Mouse (Mus musculus): ENCODE results near the gene Gm28539. TPM values are rescaled to one million over a fixed set of nuclear protein-coding genes. Genes with fewer than 3 reads are reported as not detected.
"Not testable (repeated sequence)": the region's sequence is repeated elsewhere in the genome, so short reads cannot be mapped to it uniquely, and the experiment has no call there.

Gm28539 gene
- polyA plus RNA-seq, 1 experiment from 2014 or later = not detected

- no peak overlapping the region for H3K9ac ChIP-seq
Measured at GRCm38 (mm10) chr16:18858551-18858950, 22.2 kb downstream of the Gm28539 start.

GRCm38 (mm10) chr16:18860186-18860585 lies 23.8 kb downstream of the Gm28539 start:
- H3K36me3 ChIP-seq = no peaks in the 10 kb centered on the region
- H3K4me2 ChIP-seq = no peak overlapping the region
- no peak overlapping the region for H3K9ac ChIP-seq
- WGBS = 79% methylated on average over 1 of the region's 1 CpGs
- H3K27me3 ChIP-seq = no peaks in the 10 kb centered on the region
- H3K27ac ChIP-seq = no peak overlapping the region
- H3K4me3 ChIP-seq = no peak overlapping the region
- no peaks in the 10 kb centered on the region for H3K4me1 ChIP-seq
- H3K9me3 ChIP-seq = no peaks in the 10 kb centered on the region
- no peak for ATAC-seq (ENCODE audit: insufficient number of reproducible peaks, insufficient read depth, low FRiP score, low TSS enrichment, low read depth)

More at GRCm38 (mm10) chr16:18858551-18858950, 22.2 kb downstream of the Gm28539 start:
- Histone ChIP-seq H3K4me2 (no peak overlapping the region), H3K4me1 (no peaks in the 10 kb centered on the region), H3K27me3 (no peaks in the 10 kb centered on the region), H3K9me3 (no peaks in the 10 kb centered on the region), H3K36me3 (no peaks in the 10 kb centered on the region), H3K27ac (no peak overlapping the region), H3K4me3 (no peak overlapping the region)
- no peak for ATAC-seq (ENCODE audit: insufficient number of reproducible peaks, insufficient read depth, low FRiP score, low TSS enrichment, low read depth)

GRCm38 (mm10) chr16:18870495-18870894 lies 34.1 kb downstream of the Gm28539 start:
- H3K27ac ChIP-seq; ATAC-seq (ENCODE audit: insufficient number of reproducible peaks, insufficient read depth, low FRiP score, low TSS enrichment, low read depth); H3K4me2 ChIP-seq; H3K9me3 ChIP-seq; H3K4me3 ChIP-seq; H3K9ac ChIP-seq; H3K4me1 ChIP-seq; H3K27me3 ChIP-seq: not testable (repeated sequence)
- H3K36me3 ChIP-seq = peaks cover 41% of the 10 kb centered on the region
- 92% methylated on average over 1 of the region's 1 CpGs for whole genome bisulfite sequencing

- Histone ChIP-seq H3K27ac (peak overlapping the region; percentile 96), H3K4me3 (peak overlapping the region; percentile 82), H3K9ac (peak overlapping the region; percentile 92), H3K27me3 (no peaks in the 10 kb centered on the region), H3K36me3 (peaks cover 39% of the 10 kb centered on the region), H3K4me2 (peak overlapping the region; percentile 80), H3K4me1 (peaks cover 12% of the 10 kb centered on the region; the same call in 1 of the 2 replicates), H3K9me3 (no peaks in the 10 kb centered on the region)
- ATAC-seq (ENCODE audit: insufficient number of reproducible peaks, insufficient read depth, low FRiP score, low TSS enrichment, low read depth) = peak; percentile 27; the same call in 1 of the 2 replicates
- WGBS = under 1% methylated on average over 17 of the region's 17 CpGs
Measured at GRCm38 (mm10) chr16:18876091-18876441, 39.7 kb downstream of the Gm28539 start.

DNA sequence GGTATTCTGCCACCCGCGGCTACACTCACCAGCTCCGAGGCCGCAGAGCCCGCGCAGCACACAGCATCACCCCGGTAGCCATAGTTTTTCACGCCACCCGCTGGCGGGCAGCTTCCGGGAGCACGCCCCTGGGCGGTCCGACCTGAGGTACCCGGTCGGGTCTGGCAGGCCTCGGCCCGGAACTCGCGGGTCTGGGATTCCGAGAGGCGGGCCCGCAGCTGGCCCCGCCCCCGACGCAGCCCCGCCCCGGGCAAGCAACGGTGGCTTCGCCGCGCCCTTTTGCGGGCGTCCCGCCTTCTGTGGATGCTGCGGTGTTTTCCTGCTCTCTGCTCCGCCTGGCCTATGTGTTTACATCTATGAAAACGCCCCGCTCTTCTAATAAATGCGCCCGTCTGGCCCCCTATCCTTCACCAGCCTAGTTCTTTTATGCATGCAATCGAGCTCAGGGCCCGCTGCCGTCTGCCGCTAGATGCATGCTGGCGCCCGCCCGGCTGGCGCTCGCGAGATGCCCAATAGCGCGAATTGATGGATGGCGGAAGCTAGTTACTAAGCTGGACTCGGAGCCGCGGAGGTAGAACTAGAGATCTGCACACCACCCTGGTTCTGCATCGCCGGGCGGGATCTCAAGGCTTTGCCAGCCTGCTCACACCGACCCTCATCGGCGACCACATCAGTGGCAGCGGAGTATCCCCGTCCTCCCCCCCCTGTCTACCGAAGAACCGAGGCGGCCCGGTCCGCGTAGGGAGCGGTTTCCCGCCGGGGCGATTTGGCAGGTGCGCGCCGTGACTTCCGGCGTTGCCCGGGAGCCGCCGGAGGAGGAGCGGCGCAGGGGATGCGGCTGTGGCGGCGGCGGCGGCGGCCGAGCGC lies 40.3 kb downstream of the Gm28539 start, which contains the start of the genes Mrpl40 and Hira:
TSS of gene Mrpl40 (minus strand) at position 421 of the 867 bp plus-strand sequence.
TSS of gene Hira (plus strand) at position 596 of the 867 bp plus-strand sequence.
- Histone ChIP-seq H3K27me3 (no peaks in the 10 kb centered on the region), H3K4me2 (peak within 1 kb of the TSS; percentile 80), H3K9ac (peak within 1 kb of the TSS; percentile 92), H3K27ac (peak within 1 kb of the TSS; percentile 96), H3K4me3 (peak within 1 kb of the TSS; percentile 82), H3K36me3 (peaks cover 36% of the 10 kb centered on the region), H3K4me1 (peaks cover 12% of the 10 kb centered on the region; the same call in 1 of the 2 replicates), H3K9me3 (no peaks in the 10 kb centered on the region)
- peak; percentile 96 for ATAC-seq (ENCODE audit: insufficient number of reproducible peaks, insufficient read depth, low FRiP score, low TSS enrichment, low read depth)
- WGBS = under 1% methylated on average over 75 of the region's 93 CpGs

DNA sequence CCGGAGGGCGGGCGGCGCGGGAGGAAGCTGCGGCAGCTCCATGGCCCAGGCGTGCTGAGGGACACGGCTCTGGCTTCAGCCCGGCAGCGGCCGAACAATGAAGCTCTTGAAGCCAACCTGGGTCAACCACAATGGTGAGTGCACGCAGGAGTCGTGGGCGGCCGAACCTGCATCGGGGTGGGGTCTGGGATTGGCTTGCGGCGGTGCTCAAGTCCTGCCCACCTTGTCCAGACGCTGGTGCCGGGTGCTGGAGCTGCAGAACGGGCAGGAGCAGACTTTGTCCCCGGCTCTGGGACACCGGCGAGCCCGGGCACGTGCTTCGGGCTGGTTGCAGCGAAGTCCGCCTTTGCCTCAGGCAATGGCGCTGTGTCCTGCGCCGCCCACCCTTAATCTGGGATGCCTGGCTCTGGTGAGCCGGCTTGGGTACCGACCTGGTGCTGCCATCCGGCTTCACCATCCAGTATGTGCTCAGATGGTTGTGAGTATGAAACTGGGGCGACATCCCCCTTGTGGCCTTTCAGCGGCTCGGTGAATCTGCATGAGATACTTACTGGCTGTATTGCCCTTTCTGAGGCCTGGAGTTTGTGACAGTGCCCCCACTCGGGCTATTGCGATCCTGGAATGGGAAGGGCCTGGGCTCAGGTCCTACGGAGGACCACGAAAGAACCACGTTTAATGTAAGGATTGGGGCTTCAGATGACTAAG lies 41.2 kb downstream of the Gm28539 start:
- Histone ChIP-seq H3K9ac (peak overlapping the region; percentile 92), H3K4me2 (peak overlapping the region; percentile 80), H3K36me3 (peaks cover 33% of the 10 kb centered on the region), H3K9me3 (no peaks in the 10 kb centered on the region), H3K27me3 (no peaks in the 10 kb centered on the region), H3K4me3 (peak overlapping the region; percentile 82), H3K4me1 (peaks cover 12% of the 10 kb centered on the region; the same call in 1 of the 2 replicates), H3K27ac (peak overlapping the region; percentile 96)
- under 1% methylated on average over 40 of the region's 43 CpGs for WGBS
- peak; percentile 23; the same call in 1 of the 2 replicates for ATAC-seq (ENCODE audit: insufficient number of reproducible peaks, insufficient read depth, low FRiP score, low TSS enrichment, low read depth)

DNA sequence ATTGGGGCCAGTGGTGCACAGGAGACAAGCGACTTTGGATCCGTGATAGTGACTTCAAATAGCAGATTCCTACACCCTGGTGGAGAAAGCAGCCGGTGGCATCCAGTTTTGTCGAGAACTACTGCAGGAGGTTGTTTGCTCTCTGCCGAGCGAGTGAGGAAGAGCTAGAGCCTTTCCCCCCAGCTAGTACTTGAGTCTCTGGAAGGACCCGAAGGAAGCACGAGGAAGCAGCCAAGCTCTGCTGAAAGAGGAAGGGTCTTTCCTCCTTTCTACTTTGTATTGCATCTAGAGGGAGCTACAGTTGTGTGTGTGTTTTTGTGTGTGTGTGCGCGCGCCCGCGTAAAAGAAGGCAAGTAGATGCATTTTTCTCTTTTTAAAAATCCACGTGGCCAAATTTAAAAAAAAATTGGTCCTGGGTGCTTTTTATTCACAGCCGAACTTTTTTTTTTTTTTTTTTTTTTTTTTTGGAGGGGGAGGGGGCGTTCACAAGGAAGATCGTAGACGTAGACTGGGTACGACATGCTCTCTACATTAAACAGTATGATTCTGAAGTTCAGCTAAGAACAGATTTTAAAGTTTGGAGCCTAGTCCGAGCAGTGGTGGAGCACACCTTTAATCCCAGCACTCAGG lies 41.8 kb downstream of the Gm28539 start:
- H3K27me3 ChIP-seq = no peaks in the 10 kb centered on the region
- WGBS = 26% methylated on average over 20 of the region's 20 CpGs
- H3K36me3 ChIP-seq = peaks cover 28% of the 10 kb centered on the region
- no peak for ATAC-seq (ENCODE audit: insufficient number of reproducible peaks, insufficient read depth, low FRiP score, low TSS enrichment, low read depth)
- H3K4me3 ChIP-seq = peak overlapping the region; percentile 82
- peaks cover 12% of the 10 kb centered on the region; the same call in 1 of the 2 replicates for H3K4me1 ChIP-seq
- H3K4me2 ChIP-seq = peak overlapping the region; percentile 80
- peak overlapping the region; percentile 96 for H3K27ac ChIP-seq
- H3K9me3 ChIP-seq = no peaks in the 10 kb centered on the region
- peak overlapping the region; percentile 92 for H3K9ac ChIP-seq

- Histone ChIP-seq H3K4me1 (0 out of 2 replicates have a peak, but pooled peaks cover 3% of the 10 kb centered on the region), H3K4me3 (no peak overlapping the region), H3K27ac (no peak overlapping the region), H3K9me3 (no peaks in the 10 kb centered on the region), H3K27me3 (no peaks in the 10 kb centered on the region), H3K36me3 (peaks cover 15% of the 10 kb centered on the region), H3K9ac (no peak overlapping the region), H3K4me2 (no peak overlapping the region)
- no peak for ATAC-seq (ENCODE audit: insufficient number of reproducible peaks, insufficient read depth, low FRiP score, low TSS enrichment, low read depth)
Measured at GRCm38 (mm10) chr16:18884044-18884443, 47.7 kb downstream of the Gm28539 start.

DNA sequence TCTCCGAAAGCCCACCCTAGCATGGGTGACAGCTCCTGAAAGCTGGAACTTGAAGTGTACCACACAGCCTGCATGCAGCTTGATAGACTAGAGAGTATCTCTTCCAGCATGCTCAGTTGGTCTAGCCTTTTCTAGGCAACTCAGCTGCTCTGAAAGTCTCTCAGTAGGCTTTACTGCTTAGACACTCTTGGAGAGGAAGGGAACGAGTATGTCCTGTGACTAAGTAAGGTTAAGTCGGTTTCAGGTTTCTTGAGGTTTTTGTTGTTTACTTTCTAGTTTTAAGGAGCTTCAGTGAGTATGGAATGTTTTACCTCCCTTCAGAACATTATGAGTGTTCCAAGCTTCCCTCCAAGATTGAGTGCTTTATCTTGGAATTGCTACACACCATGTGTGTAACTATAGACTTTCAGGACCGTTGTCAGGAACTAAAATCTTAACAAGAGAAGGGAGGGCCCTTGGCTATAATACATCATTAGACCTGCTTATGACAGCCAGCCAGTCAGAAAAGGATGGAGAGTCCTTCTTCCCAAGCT lies 57.5 kb downstream of the Gm28539 start:
- no peaks in the 10 kb centered on the region for H3K4me1 ChIP-seq
- H3K9me3 ChIP-seq = no peaks in the 10 kb centered on the region
- no peak overlapping the region for H3K9ac ChIP-seq
- H3K27ac ChIP-seq = no peak overlapping the region
- no peak overlapping the region for H3K4me2 ChIP-seq
- ATAC-seq (ENCODE audit: insufficient number of reproducible peaks, insufficient read depth, low FRiP score, low TSS enrichment, low read depth) = no peak
- no peaks in the 10 kb centered on the region for H3K27me3 ChIP-seq
- H3K4me3 ChIP-seq = no peak overlapping the region
- 64% methylated on average over 4 of the region's 4 CpGs for WGBS
- H3K36me3 ChIP-seq = peaks cover 24% of the 10 kb centered on the region

- no peak overlapping the region for H3K4me3 ChIP-seq
- ATAC-seq (ENCODE audit: insufficient number of reproducible peaks, insufficient read depth, low FRiP score, low TSS enrichment, low read depth) = no peak
- no peak overlapping the region for H3K9ac ChIP-seq
- no peak overlapping the region for H3K4me2 ChIP-seq
- peaks cover 37% of the 10 kb centered on the region for H3K36me3 ChIP-seq
- no peaks in the 10 kb centered on the region for H3K4me1 ChIP-seq
- H3K27me3 ChIP-seq = no peaks in the 10 kb centered on the region
- 86% methylated on average over 3 of the region's 3 CpGs for WGBS
- no peak overlapping the region for H3K27ac ChIP-seq
- H3K9me3 ChIP-seq = no peaks in the 10 kb centered on the region
Measured at GRCm38 (mm10) chr16:18895249-18895648, 58.9 kb downstream of the Gm28539 start.

DNA sequence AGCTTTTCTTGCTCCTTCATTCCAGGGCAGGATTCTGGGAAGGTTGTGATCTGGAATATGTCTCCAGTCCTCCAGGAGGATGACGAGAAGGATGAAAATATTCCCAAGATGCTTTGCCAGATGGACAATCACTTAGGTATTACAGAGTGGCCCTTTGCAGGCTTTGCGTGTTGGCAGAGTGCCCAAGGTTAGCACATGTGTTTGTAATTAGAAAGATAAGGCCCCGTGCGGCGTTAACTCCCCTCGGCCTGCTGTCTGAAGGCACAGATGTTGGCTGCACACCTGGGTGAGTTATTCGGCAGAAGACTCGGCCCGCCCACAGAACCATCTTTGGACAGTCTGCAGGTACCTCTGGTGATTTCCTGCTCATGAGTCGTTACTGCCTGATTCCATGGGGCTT lies 60.0 kb downstream of the Gm28539 start:
- Histone ChIP-seq H3K36me3 (peaks cover 47% of the 10 kb centered on the region), H3K4me1 (no peaks in the 10 kb centered on the region), H3K4me3 (no peak overlapping the region), H3K27ac (no peak overlapping the region), H3K9me3 (no peaks in the 10 kb centered on the region), H3K4me2 (no peak overlapping the region), H3K9ac (no peak overlapping the region), H3K27me3 (no peaks in the 10 kb centered on the region)
- no peak for ATAC-seq (ENCODE audit: insufficient number of reproducible peaks, insufficient read depth, low FRiP score, low TSS enrichment, low read depth)
- 60% methylated on average over 10 of the region's 10 CpGs for WGBS

Measured in embryonic facial prominence, embryonic 13.5 days (tissue).